Mouse (Mus musculus) megakaryocyte, embryonic 14.5 days (primary cell): ENCODE results near the gene Cd209f.
"Not testable (repeated sequence)": the region's sequence is repeated elsewhere in the genome, so short reads cannot be mapped to it uniquely, and the experiment has no call there.

Experiments
- FLI1 ChIP-seq: IDR thresholded peaks from 2 replicates; pipeline ENCODE4 v1.6.1; 2012; ENCODE audit warnings: low read length, inconsistent platforms, mixed read lengths
- GATA1 ChIP-seq: IDR thresholded peaks from 3 replicates; pipeline ENCODE4 v1.6.1; 2012; ENCODE audit warnings: mixed read lengths, low read length, inconsistent platforms, borderline replicate concordance

DNA sequence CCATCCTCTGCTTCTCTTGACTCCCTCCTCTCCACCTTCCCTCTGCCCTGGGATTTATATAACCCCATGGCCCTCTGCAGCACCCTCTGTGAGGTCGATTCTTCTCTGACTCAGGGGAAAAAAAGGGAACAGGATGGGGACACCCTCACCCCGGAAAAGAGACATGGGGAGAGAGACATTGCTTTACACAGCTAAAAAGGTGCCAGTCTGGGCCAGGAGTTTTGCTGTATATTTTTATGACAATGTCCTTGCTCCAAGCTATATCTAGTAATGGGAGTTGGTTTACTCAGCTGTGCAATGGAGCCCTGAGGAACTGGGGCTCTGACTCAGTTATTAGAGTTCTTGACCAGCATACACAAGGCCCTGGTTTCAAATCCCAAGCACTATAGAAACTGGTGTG is at the start of gene Cd209f:
- not testable (repeated sequence) for TF ChIP-seq GATA1, FLI1
